Mouse (Mus musculus) liver, postnatal 0 days (tissue): ENCODE measurements around the gene Dnajb13. TPM values are rescaled to one million over a fixed set of nuclear protein-coding genes. Genes with fewer than 3 reads are reported as not detected.

Experiments
- ATAC-seq: fragments of 200-750 bp; cut with Nextera tagmentation; 2 replicates; pipeline ENCODE4 v1.8.0; 2017; ENCODE audit warnings: mild to moderate bottlenecking, moderate library complexity
- DNase-seq: peaks from one replicate; pipeline ENCODE4 v3.0.0-alpha.2; 2016
- H3K27ac ChIP-seq: fragments of 300-500 bp; sonication (generic); 2 replicates; pipeline ENCODE4 v1.5.1; 2014; ENCODE audit warnings: antibody characterized with exemption, moderate library complexity, mild to moderate bottlenecking, low read depth
- H3K27me3 ChIP-seq: fragments of 300-500 bp; sonication (generic); 2 replicates; pipeline ENCODE4 v1.6.1; 2014; ENCODE audit warnings: low read length, control low read depth, mixed read lengths; ENCODE audit not compliant: insufficient read depth
- H3K36me3 ChIP-seq: fragments of 300-500 bp; sonication (generic); replicated peaks from 2 replicates; pipeline ENCODE4 v1.6.1; 2014; ENCODE audit warnings: mild to moderate bottlenecking, control low read depth, low read length, moderate library complexity, mixed read lengths; ENCODE audit not compliant: insufficient read depth
- H3K4me1 ChIP-seq: fragments of 300-500 bp; sonication (generic); 2 replicates; pipeline ENCODE4 v1.6.1; 2014; ENCODE audit warnings: antibody characterized with exemption, mild to moderate bottlenecking, control low read depth; ENCODE audit not compliant: insufficient read depth
- H3K4me2 ChIP-seq: fragments of 300-500 bp; sonication (generic); 2 replicates; pipeline ENCODE4 v1.6.1; 2014; ENCODE audit warnings: low read depth, mild to moderate bottlenecking, low read length, moderate library complexity, mixed read lengths
- H3K4me3 ChIP-seq: fragments of 300-500 bp; sonication (generic); 2 replicates; pipeline ENCODE4 v1.5.1; 2014; ENCODE audit warnings: low read depth, low read length
- H3K9ac ChIP-seq: fragments of 300-500 bp; sonication (generic); replicated peaks from 2 replicates; pipeline ENCODE4 v1.6.1; 2014; ENCODE audit warnings: mild to moderate bottlenecking, moderate library complexity
- H3K9me3 ChIP-seq: fragments of 300-500 bp; sonication (generic); 2 replicates; pipeline ENCODE4 v1.6.1; 2016; ENCODE audit warnings: mild to moderate bottlenecking, control low read depth, low read length, mixed read lengths
- CTCF ChIP-seq: sonication (generic); IDR thresholded peaks from 2 replicates; pipeline ENCODE4 v1.5.1; 2016; ENCODE audit warnings: antibody characterized with exemption, low read depth
- EP300 ChIP-seq: IDR thresholded peaks from 2 replicates; pipeline ENCODE4 v1.6.1; 2016; ENCODE audit warnings: antibody characterized with exemption, low read depth, mild to moderate bottlenecking
- WGBS: fragments of 180-500 bp; shearing (Covaris S2); extraction: QIAGEN DNeasy Blood & Tissue Kit; methylation state at CpG from one replicate; pipeline ENCODE4 v1.1.7; 2014; ENCODE audit not compliant: insufficient replicate concordance; 5-methylcytosine and 5-hydroxymethylcytosine counted together
- polyA plus RNA-seq: library from polyadenylated mRNA; unstranded; fragments of >200 nt; fragmentation: Nextera tagmentation; extraction: Ambion mirVana; gene quantifications from 2 replicates; pipeline ENCODE4 v1.2.1, GENCODE M21; 2015

Dnajb13 gene
- 1.0 and 1.8 TPM in 2 replicates for polyA plus RNA-seq

- H3K4me2 ChIP-seq = no peak within 1 kb of the TSS
- no peaks in the 10 kb centered on the region for H3K9me3 ChIP-seq
- WGBS = 60% methylated on average over 11 of the region's 11 CpGs
- no peak within 1 kb of the TSS for H3K27ac ChIP-seq
- H3K9ac ChIP-seq = no peak within 1 kb of the TSS
- no peaks in the 10 kb centered on the region for H3K4me1 ChIP-seq
- no peak for ATAC-seq
- H3K27me3 ChIP-seq = no peaks in the 10 kb centered on the region
- no peaks in the 10 kb centered on the region for H3K36me3 ChIP-seq
- no peak for TF ChIP-seq EP300
- TF ChIP-seq CTCF = no peak
- no peak for DNase-seq
- H3K4me3 ChIP-seq = no peak within 1 kb of the TSS
These were observed at the start of gene Dnajb13 for GRCm38 (mm10) chr7:100514573-100514972. Gene Dnajb13 (minus strand): TSS chr7:100514960.

GRCm38 (mm10) chr7:100561861-100562587 is 47.3 kb upstream of the Dnajb13 start:
- H3K27me3 ChIP-seq = no peaks in the 10 kb centered on the region
- no peaks in the 10 kb centered on the region for H3K9me3 ChIP-seq
- H3K4me1 ChIP-seq = peaks cover 5% of the 10 kb centered on the region; the same call in 1 of the 2 replicates
- no peak overlapping the region for H3K9ac ChIP-seq
- no peak overlapping the region for H3K4me3 ChIP-seq
- H3K27ac ChIP-seq = no peak overlapping the region
- H3K4me2 ChIP-seq = no peak overlapping the region
- H3K36me3 ChIP-seq = 0 out of 2 replicates have a peak, but pooled peaks cover 4% of the 10 kb centered on the region
- no peak for DNase-seq
- ATAC-seq = no peak
- 79% methylated on average over 11 of the region's 11 CpGs for WGBS
- TF ChIP-seq CTCF = no peak
- no peak for TF ChIP-seq EP300

- ATAC-seq = 0 out of 2 replicates have a peak, but pooled peaks have one; percentile 8
- H3K9ac ChIP-seq = no peak overlapping the region
- no peak overlapping the region for H3K27ac ChIP-seq
These were observed 44.6 kb upstream of the Dnajb13 start for GRCm38 (mm10) chr7:100559331-100559730.

GRCm38 (mm10) chr7:100557241-100557640 is 42.5 kb upstream of the Dnajb13 start:
- TF ChIP-seq EP300 = no peak
- no peak for TF ChIP-seq CTCF
- 81% methylated on average over 5 of the region's 5 CpGs for WGBS
- Histone ChIP-seq H3K9ac (no peak overlapping the region), H3K4me1 (peaks cover 14% of the 10 kb centered on the region), H3K9me3 (no peaks in the 10 kb centered on the region), H3K4me3 (no peak overlapping the region), H3K27ac (no peak overlapping the region), H3K36me3 (peaks cover 5% of the 10 kb centered on the region), H3K4me2 (no peak overlapping the region), H3K27me3 (no peaks in the 10 kb centered on the region)
- DNase-seq = no peak
- no peak for ATAC-seq

More at GRCm38 (mm10) chr7:100559331-100559730, 44.6 kb upstream of the Dnajb13 start:
- Histone ChIP-seq H3K4me2 (peak overlapping the region; percentile 40), H3K9me3 (no peaks in the 10 kb centered on the region), H3K4me1 (peaks cover 14% of the 10 kb centered on the region), H3K27me3 (no peaks in the 10 kb centered on the region), H3K36me3 (peaks cover 3% of the 10 kb centered on the region), H3K4me3 (no peak overlapping the region)
- 60% methylated on average over 4 of the region's 4 CpGs for WGBS
- no peak for DNase-seq
- TF ChIP-seq CTCF = no peak
- peak; percentile 71; the same call in 1 of the 2 replicates for TF ChIP-seq EP300

- peaks cover 14% of the 10 kb centered on the region for H3K4me1 ChIP-seq
- H3K4me2 ChIP-seq = peak overlapping the region; percentile 30
- peak; percentile 20; the same call in 1 of the 2 replicates for ATAC-seq
- WGBS = 62% methylated on average over 13 of the region's 13 CpGs
- peak overlapping the region; percentile 76 for H3K27ac ChIP-seq
- H3K9ac ChIP-seq = peak overlapping the region; percentile 41; the same call in 1 of the 2 replicates
- H3K36me3 ChIP-seq = peaks cover 9% of the 10 kb centered on the region
- no peak overlapping the region for H3K4me3 ChIP-seq
- no peaks in the 10 kb centered on the region for H3K27me3 ChIP-seq
- no peak for DNase-seq
- no peaks in the 10 kb centered on the region for H3K9me3 ChIP-seq
- TF ChIP-seq EP300 (no peak), CTCF (no peak)
These were observed 40.7 kb upstream of the Dnajb13 start for GRCm38 (mm10) chr7:100555431-100555951.

- WGBS = 50% methylated on average over 5 of the region's 5 CpGs
- H3K4me1 ChIP-seq = peaks cover 13% of the 10 kb centered on the region
- no peak for TF ChIP-seq EP300
- no peak for TF ChIP-seq CTCF
- peak overlapping the region; percentile 43 for H3K4me2 ChIP-seq
- ATAC-seq (peak; percentile 77), DNase-seq (peak; percentile 44)
- H3K9me3 ChIP-seq = no peaks in the 10 kb centered on the region
- peak overlapping the region; percentile 76 for H3K27ac ChIP-seq
- H3K27me3 ChIP-seq = no peaks in the 10 kb centered on the region
- peaks cover 11% of the 10 kb centered on the region for H3K36me3 ChIP-seq
- H3K9ac ChIP-seq = no peak overlapping the region
- no peak overlapping the region for H3K4me3 ChIP-seq
These were observed 40.2 kb upstream of the Dnajb13 start for GRCm38 (mm10) chr7:100554939-100555338.
